Mouse (Mus musculus): ENCODE results near the gene Fam229a.

GRCm38 (mm10) chr4:129448713-129449112 lies 42.3 kb upstream of the Fam229a start:
- TF ChIP-seq CTCF (IDR thresholded peaks at IDR 0.05; ENCODE audit: low read depth), result no peak
- no peak; the same call in 1 of the 2 replicates for TF ChIP-seq EP300 (IDR thresholded peaks at IDR 0.05; ENCODE audit: low read depth)

All from liver, postnatal 0 days (tissue).